ENCODE assay signal across 9 mouse cellular contexts in the genomic region with DNA sequence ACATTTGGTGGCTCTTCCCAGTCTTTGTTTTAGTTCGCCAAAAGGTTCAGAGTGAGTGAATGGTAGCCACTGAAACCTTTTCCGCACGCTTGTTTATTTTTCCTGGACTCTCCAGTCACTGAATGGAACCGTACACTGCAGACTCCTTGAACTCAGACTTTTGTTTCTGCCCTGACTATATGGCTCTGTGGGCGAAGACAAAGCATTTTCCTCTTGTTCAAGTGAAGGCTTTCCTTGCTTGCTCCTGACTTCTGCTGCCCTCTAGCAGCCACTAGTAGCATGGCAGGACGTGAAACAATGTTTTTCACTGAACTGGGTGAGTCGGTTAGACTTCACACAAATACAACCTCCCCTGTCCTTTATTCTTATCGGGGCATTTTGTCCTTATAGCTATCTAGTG.
DNase-seq lines count a peak whose midpoint lies in the region; ATAC-seq and TF ChIP-seq lines count a peak whose summit lies in the region.
"Had no signal": no experiment of that assay in that cellular context is flagged by ENCODE, and none has a peak within 500 bp of the region (broad histone marks: within the 10 kb centered on the region; RNA-seq: fewer than 3 reads in every experiment).

No protein-coding gene starts in this region.

- no peak overlapping the region for H3K4me2 ChIP-seq in forebrain, embryonic 15.5 days (replicated peaks)
- peak overlapping the region; percentile 25; the same call in 1 of the 2 replicates for H3K4me2 ChIP-seq in kidney, postnatal 0 days (ENCODE audit: low read length)
- H3K4me2 ChIP-seq: embryonic facial prominence, embryonic 15.5 days had no signal

- no peaks in the 10 kb centered on the region for H3K79me2 ChIP-seq in liver, adult 2 months (ENCODE audit: control insufficient read depth, insufficient read depth, low read length)

- no peaks in the 10 kb centered on the region for H3K36me3 ChIP-seq in forebrain, embryonic 15.5 days
- H3K36me3 ChIP-seq in kidney, postnatal 0 days (ENCODE audit: insufficient read depth, low read length), result no peaks in the 10 kb centered on the region
- no peaks in the 10 kb centered on the region for H3K36me3 ChIP-seq in liver, adult 2 months (ENCODE audit: control insufficient read depth, insufficient read depth, low read length)
- H3K36me3 ChIP-seq: embryonic facial prominence, embryonic 15.5 days had no signal

- WGBS in forebrain, embryonic 15.5 days, result 35% methylated on average over 8 of the region's 8 CpGs
- WGBS in kidney, postnatal 0 days, result 17% methylated on average over 8 of the region's 8 CpGs
- WGBS in liver, adult 2 months, result 40% methylated on average over 8 of the region's 8 CpGs

- no peaks in the 10 kb centered on the region for H3K4me1 ChIP-seq in forebrain, embryonic 15.5 days
- no peaks in the 10 kb centered on the region for H3K4me1 ChIP-seq in kidney, postnatal 0 days (replicated peaks; ENCODE audit: insufficient read depth, low read length)
- H3K4me1 ChIP-seq in liver, adult 2 months (ENCODE audit: control insufficient read depth, insufficient read depth, low read length), result no peaks in the 10 kb centered on the region
- H3K4me1 ChIP-seq: embryonic facial prominence, embryonic 15.5 days had no signal

- H3K27me3 ChIP-seq in forebrain, embryonic 15.5 days, result no peaks in the 10 kb centered on the region
- no peaks in the 10 kb centered on the region for H3K27me3 ChIP-seq in kidney, postnatal 0 days (ENCODE audit: insufficient read depth, low read length)
- no peaks in the 10 kb centered on the region for H3K27me3 ChIP-seq in liver, adult 2 months (ENCODE audit: control insufficient read depth, insufficient read depth, low read length)
- H3K27me3 ChIP-seq: embryonic facial prominence, embryonic 15.5 days had no signal

- no peak overlapping the region for H3K27ac ChIP-seq in forebrain, embryonic 15.5 days (replicated peaks)
- no peak overlapping the region for H3K27ac ChIP-seq in kidney, postnatal 0 days
- H3K27ac ChIP-seq in liver, adult 2 months (replicated peaks; ENCODE audit: insufficient read depth, low read depth, low read length), result no peak overlapping the region
- H3K27ac ChIP-seq: embryonic facial prominence, embryonic 15.5 days had no signal

- no peak overlapping the region for H3K4me3 ChIP-seq in forebrain, embryonic 15.5 days
- H3K4me3 ChIP-seq in kidney, postnatal 0 days (replicated peaks; ENCODE audit: low read depth, low read length), result no peak overlapping the region
- H3K4me3 ChIP-seq in liver, adult 2 months (ENCODE audit: insufficient read depth, low read depth, low read length), result no peak overlapping the region
- H3K4me3 ChIP-seq: embryonic facial prominence, embryonic 15.5 days had no signal

- peak; percentile 18 for DNase-seq in urinary bladder, postnatal 14 days (ENCODE audit: low spot score)
- DNase-seq in urinary bladder, postnatal 4 days (ENCODE audit: low spot score in 2 of 2), result no peak
- peak; percentile 2 for DNase-seq in cerebellum, adult 11 months
- peak; percentile 87 for DNase-seq in kidney, postnatal 0 days (ENCODE audit: low spot score)
- no peak for DNase-seq in liver, adult 2 months (ENCODE audit: extremely low read depth, low read depth, low spot score)
- peak; percentile 20 for DNase-seq in neural tube, embryonic 10.5 days (ENCODE audit: extremely low spot score, low spot score)
- peak; percentile 7 for DNase-seq in thymus, postnatal 0 days (ENCODE audit: low spot score)

- no peak for TF ChIP-seq POLR2A in liver, adult 2 months (IDR thresholded peaks at IDR 0.05; ENCODE audit: extremely low read depth, insufficient read depth, low read length)

- H3K9me3 ChIP-seq in forebrain, embryonic 15.5 days, result no peaks in the 10 kb centered on the region
- no peaks in the 10 kb centered on the region for H3K9me3 ChIP-seq in kidney, postnatal 0 days (replicated peaks; ENCODE audit: low read length)
- H3K9me3 ChIP-seq: embryonic facial prominence, embryonic 15.5 days had no signal

- H3K9ac ChIP-seq in forebrain, embryonic 15.5 days (replicated peaks), result no peak overlapping the region
- no peak overlapping the region for H3K9ac ChIP-seq in kidney, postnatal 0 days (ENCODE audit: low read depth, low read length)
- H3K9ac ChIP-seq in liver, adult 2 months (ENCODE audit: low read depth, low read length), result no peak overlapping the region
- H3K9ac ChIP-seq: embryonic facial prominence, embryonic 15.5 days had no signal

- TF ChIP-seq CTCF in kidney, postnatal 0 days (IDR thresholded peaks at IDR 0.05; ENCODE audit: low read depth), result peak; percentile 90
- peak; percentile 55; the same call in 1 of the 2 replicates for TF ChIP-seq CTCF in liver, adult 2 months (IDR thresholded peaks at IDR 0.05; ENCODE audit: low read depth, low read length)

- ATAC-seq in forebrain, embryonic 15.5 days (replicated peaks), result peak; percentile 83
- no peak for ATAC-seq in kidney, postnatal 0 days (replicated peaks; ENCODE audit: low FRiP score, low read depth)

Comparison
In these comparisons a context has a peak if more than half of its experiments do, and no peak if none do; other contexts are left out.
1. DNase-seq: peak in urinary bladder, postnatal 14 days (single experiment), cerebellum, adult 11 months (single experiment), kidney, postnatal 0 days (single experiment), neural tube, embryonic 10.5 days (single experiment) and thymus, postnatal 0 days (single experiment); none in urinary bladder, postnatal 4 days (0 of 2) and liver, adult 2 months (single experiment).